Mouse (Mus musculus): ENCODE measurements around the gene Pik3r2.

The Pik3r2 gene

DNA sequence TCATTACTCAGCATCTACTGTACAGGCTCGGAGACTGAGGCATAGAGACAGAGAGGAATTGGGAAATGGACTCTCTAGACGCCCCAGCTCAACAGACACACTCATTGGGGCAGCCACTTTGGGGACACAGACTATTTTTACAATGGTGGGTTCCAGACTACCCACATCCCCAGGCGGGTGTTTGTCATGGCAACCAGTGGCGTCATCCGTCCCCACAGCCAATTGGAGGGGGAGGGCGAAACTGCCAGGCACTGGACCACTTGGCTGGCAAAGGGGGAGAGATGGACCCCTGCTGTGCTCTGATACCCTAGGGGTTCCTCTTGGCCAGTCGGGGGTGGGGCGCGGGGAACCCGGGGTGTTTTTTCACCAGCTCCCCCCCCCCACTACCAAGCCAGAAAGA, 24.1 kb upstream of the Pik3r2 start:
- peak; percentile 57 for DNase-seq

- DNase-seq = no peak
Measured at GRCm38 (mm10) chr8:70798281-70798680, 21.8 kb upstream of the Pik3r2 start.

GRCm38 (mm10) chr8:70797081-70798070, 20.9 kb upstream of the Pik3r2 start:
- DNase-seq = peak; percentile 81

DNA sequence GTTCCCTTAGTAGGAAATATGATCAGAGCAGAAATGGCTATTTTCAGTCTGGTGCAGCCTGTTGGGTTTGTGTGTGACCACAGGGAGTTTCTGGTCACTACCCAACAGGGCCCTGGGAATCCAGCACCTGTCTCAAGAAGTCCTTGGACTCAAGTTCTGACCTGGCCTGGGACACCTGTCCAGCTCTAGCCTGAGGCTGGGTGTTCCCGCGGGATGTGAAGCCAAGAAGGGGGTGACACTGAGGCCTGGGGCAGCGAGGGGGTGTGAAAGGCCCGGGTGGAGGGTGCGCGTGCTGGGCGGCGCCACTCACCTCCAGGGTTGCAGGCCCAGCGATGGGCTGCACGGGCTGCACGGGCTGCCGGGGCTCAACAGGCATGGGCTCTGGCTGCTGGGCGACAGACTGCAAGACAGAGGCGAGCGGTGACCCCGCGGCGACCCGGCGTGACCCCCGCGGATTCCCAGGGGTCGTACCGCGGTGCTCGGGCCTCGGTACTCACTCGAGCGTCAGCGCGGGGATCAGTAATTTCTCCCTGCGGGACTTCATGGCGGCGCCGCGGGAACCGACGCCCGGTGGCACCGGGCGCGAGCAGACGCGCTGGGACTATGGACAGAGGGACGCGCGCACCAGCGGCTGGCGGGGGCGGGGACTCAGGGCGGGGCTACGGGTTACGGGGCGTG, 20.0 kb upstream of the Pik3r2 start:
- peak; percentile 84 for DNase-seq

DNA sequence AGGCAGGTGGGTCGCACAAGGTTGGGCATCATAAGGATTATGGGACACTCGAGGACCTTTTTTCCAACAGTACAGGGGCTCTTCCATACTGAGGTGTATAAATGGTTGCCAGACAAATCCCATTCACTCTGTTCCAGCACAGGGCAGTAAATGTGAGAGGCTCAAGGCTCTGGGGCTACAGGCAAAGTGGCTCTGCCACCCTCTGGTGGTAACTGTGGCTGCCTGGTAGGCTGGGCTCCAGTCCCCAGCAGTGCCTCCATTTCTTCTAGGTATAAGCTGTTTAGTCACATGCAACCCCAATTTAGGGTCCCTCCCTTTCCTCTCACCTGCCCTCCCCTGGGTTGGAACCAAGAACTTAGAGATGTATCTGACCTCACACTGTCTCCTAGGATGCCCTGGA, 18.9 kb upstream of the Pik3r2 start:
- DNase-seq = no peak

DNA sequence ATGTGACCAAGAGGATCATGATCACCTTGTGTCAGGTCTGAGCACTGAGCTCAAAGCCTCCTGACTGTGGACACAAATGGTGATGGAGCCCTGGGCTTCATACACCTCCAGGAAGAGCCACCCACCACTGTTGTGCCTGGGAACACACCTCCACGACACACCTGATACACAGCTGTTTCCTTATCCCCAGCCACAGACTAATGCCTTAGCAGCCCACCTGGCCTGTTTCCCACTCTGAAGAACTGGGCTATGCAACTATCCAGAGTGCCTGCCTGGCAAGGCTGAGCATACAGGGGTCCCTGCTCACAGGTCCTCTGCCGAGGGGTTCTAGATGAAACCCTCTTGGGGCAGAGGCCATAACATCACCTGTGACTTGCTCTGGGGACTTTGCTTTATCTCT, 17.7 kb upstream of the Pik3r2 start:
- no peak for DNase-seq

DNA sequence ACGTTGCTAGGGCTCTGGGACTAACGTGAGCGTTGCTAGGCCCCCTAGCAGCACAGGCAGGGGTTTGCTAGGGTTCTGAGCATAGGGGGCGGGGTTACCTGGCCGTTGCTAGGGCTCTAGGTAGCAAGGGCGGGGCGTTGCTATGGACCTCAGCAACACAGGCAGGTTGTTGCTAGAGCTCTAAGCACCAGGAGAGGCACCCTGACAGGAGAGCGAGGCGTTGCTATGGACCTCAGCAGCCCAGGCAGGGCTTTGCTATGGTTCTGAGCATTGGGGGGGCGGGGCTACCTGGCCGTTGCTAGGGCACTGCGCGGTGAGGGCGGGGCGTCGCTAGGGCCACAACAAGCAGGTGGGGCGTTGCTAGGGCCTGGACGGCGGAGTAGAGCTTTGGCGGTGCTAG, 16.2 kb upstream of the Pik3r2 start:
- DNase-seq = peak; percentile 79

DNA sequence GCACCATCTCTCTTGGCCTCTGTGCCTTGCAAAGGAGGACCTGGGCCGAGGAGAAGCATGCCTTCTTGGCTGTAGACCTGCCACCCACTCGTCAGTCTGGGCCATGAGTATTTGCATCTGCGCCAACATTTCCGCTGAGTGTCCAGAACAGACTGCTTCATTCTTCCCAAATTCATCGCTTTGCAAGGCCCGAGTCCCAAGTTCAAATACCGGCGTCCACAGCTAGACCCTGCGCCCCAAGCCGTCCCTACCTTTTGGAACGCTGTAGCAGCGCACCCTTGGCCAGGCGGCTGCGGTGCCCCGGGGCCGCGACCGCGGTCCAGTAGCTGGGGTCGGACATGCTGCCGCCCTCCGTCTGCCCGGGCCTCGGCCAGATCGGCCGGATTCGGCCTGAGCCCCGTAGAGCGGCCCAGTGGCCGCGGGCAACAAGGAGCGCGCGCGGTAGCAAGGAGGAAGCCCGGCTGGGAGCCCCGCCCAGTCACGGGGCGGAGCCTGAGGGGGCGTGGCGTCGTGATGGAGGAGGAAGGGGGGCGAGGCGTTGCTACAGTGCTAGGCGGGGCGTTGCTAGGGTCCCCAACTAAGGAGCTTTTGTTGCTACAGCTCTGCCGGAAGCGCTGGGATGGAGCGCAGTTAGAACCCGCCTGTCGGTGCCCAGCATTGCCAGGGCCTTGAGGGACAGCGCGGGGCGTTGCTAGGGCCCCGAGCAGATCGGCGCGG, 15.6 kb upstream of the Pik3r2 start:
- peak; percentile 97 for DNase-seq

DNA sequence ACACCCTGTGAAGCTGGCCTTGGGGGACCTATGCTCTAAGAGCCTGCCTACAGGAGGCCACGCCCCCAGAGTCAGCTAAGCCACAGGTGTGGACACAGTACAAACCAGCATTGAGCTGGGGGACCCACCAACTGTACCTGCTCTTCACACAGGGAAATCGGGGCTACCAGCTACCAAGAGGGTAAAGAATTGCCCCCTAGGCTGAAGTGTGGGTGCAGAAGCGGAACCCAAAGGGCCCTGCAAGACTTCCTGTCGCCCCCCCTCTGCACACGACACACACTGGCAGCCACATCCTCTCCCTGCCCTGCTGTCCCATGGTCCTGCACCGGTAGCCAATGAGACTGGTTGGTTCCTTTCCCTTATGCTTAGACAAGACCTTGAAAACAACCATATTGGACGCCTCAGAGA, 14.8 kb upstream of the Pik3r2 start:
- no peak for DNase-seq

DNA sequence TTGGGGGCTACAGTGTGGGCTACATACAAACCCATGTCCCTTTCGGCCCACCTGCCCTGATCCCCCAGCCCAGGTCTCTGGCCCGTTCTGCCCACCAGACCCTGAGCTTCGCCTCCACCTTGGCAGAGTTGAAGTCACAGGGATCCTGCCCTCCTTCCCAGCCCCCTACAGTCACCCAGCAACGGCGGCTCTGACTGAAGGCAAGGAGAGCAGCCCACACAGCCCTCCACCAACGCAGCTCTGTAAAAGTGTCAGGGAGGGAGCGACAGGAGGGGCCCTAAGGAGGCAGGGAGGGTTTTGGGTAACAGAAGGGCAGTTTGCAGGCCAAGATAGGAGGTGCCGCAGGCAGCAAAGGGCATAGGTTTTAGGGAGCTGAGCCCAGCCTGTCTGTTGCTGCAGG, 14.3 kb upstream of the Pik3r2 start:
- no peak for DNase-seq

DNA sequence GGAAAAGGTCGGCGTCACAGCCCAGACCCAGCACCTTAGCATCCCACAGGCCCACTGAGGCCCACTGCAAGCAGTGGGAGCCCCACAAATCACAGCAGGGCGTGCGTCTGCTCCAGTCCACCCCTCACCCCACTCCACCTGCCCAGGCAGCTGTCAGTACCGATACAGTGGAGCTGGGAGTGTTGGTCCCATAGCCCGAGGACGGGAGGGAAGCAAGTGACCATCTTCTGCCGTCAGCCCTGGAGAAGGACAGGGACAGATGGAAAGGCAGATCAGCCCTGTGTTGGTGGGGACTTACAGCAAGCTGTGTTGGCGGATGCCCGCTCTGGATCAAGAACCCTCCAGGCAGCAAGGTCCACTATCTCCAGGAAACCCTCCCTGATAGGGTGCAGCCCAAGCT, 12.5 kb upstream of the Pik3r2 start:
- DNase-seq = no peak

- no peak for DNase-seq
Measured at GRCm38 (mm10) chr8:70787941-70788667, 11.6 kb upstream of the Pik3r2 start.

DNA sequence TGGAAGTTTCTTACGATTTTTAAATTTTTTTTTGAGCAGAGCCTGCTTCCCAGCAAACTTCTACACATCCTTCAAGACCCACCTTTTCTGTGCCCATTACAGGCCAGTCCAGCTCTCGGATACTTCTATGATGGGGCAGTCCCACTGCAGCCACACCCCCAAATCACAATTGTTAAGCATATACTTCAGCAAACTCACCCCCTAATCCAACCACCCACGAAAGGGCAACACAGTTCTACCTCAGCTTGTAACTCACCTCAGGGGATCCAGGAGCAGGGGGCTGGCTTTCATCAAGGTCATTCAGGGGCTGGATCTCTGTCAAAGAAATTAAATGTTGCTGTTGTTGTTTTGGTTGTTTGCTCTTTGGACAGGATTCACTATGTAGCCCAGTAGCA, 10.5 kb upstream of the Pik3r2 start:
- DNase-seq = no peak

GRCm38 (mm10) chr8:70786291-70787050, 10.0 kb upstream of the Pik3r2 start:
- DNase-seq = no peak

DNA sequence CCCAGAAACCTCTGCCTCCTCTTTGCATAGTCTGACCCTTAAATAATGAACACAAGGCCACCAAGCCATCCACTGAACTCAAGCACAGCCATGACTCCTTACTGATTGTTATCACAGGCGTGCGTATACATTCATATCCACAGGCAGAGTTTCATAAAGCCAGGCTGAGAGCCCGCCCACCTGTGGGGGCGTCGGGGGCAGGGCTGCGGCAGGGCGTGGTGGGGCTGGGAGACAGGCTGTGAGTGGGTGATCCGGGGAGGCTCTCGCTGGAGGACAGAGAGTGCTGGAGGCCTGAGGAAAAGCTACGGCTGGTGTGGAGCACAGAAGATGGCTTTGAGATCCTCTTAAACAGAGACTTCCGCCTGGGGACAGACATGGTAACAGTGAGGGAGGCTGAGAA, 3.6 kb upstream of the Pik3r2 start:
- DNase-seq = no peak

DNA sequence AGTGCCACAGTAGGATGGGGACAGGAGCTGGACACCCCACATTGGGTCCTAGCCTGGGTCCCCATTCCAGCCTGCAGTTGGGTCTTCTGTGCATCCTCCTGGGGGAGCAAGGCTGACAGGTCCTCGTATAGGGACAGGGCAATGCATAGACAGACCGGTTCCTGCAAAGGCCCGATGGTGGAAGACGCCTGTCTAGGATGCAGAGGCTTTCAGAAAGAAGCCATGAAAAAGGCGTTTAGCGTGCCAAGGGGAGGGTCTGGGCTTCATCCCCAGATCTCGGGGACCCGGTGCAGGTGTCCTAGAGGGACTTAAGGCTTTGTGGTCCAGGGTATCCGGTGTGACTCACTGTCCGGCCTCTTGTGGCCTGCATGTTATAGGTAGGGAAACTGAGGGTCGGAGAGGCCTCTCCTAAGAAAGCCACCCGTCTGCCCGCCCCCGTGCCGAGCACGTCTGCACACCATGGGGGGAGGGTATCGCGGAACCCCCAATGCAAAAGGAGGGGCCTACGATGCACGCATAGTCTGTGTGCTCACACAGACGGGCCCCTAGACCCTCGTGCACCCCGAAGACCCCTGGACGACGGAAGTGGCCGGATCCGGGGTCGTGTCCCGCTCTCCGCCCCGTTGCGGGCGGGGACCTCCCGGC, 540 bp downstream of the Pik3r2 start:
- no peak for DNase-seq

DNA sequence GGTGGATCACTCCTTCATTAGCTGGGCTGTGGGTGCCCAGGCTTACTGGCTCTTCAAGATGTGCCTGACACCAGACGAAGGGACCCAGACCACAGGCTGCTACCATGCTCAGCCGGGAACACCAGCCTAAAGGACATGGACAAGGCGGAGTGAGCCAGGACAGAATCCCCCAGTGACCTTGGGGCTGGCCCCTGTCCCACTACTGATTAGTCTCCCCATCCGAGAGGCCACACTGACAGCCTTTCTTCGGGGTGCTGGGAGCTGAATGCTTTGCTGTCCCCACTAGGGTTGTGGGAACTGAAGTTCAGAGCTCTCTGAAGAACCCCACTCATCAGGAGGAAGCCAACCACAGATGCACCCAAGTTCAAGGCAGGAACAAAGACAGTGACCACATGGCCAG, 1.3 kb downstream of the Pik3r2 start:
- DNase-seq = no peak

DNA sequence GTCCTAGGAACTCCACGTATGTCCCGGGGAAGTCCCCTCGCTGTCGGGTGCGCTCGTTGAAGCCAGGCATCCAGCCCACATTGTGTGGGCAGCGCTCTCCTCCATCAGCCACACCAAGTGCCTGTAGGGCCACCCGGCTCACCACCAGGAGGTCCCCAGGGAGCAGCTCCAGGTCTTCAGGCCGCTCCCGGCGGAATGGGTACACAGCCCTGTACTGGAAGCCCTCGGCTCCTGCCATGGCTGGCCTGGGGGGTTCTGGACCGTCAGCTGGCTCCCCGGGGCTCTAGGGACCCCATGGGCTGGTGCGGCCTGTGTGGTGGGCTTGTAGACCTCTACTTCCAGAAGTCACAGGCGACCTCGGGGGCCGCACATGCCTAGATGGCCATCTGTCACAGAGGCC, 1.8 kb downstream of the Pik3r2 start:
- DNase-seq = no peak

DNA sequence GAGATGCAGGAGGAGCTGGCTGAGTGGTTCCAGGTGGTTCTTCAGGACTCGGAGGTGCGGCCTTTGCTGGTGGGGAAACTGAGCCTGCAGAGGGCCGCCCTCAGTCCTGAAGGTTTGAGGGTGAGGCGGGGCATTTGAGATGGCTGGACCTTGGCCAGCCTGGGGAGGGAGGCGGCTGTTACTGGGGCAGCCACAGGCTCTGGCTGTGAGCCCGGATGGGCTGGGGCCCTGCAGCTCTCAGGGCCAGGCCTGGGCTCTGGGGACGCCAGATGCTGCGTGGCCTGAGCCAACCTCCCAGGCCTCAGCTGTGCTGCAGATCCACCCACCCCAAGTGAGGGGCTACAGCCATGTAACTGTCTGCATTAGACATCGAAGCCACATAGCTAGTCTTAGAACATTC, 2.7 kb downstream of the Pik3r2 start:
- peak; percentile 66 for DNase-seq

- no peak for DNase-seq
Measured at GRCm38 (mm10) chr8:70773410-70773809, 3.1 kb downstream of the Pik3r2 start.

- no peak for DNase-seq
Measured at GRCm38 (mm10) chr8:70772890-70773289, 3.6 kb downstream of the Pik3r2 start.

- DNase-seq = no peak
Measured at GRCm38 (mm10) chr8:70772075-70772474, 4.4 kb downstream of the Pik3r2 start.
